Mouse (Mus musculus): ENCODE results near the gene Nudcd3.
"Not testable (repeated sequence)": the region's sequence is repeated elsewhere in the genome, so short reads cannot be mapped to it uniquely, and the experiment has no call there.

Gene Nudcd3

DNA sequence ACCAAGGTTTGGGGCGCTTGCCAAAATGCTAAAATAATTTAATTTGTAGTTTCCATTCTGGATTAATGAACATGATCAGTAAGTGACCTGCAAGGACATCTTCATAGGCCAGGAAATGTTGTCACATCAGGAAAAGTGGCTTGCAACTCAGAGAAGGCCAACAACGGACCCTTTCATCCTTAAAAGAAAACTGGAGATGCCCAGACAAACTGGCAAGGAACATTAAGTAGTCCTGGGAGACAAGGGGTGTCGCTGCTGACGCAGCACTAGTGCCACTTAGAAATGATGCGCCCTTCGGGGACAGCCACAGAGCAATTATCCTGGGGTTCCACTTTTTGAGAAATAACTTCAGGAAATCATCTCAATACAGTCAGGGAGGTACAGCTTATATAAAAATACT is 80.2 kb downstream of the Nudcd3 start:
- DNase-seq, result no peak

DNA sequence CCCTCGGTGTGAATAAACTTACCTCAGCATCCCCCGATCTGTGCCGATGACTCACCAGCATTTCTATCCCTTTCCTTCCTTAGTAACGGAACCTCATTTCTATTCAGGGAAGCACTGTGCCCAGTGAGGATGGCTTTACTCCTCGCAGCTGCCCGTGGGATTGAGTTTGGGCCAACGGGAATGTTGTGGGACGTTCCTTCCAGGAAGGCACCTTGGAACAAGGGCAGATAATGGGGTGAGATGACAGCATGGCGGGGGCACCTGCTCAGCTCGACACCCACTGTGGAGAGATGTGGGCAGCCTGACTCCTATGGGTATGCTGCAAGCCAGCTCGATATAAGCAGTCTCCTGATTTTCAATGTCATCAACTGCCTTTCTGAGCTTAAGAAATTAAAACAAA is 80.9 kb downstream of the Nudcd3 start:
- no peak for DNase-seq

DNA sequence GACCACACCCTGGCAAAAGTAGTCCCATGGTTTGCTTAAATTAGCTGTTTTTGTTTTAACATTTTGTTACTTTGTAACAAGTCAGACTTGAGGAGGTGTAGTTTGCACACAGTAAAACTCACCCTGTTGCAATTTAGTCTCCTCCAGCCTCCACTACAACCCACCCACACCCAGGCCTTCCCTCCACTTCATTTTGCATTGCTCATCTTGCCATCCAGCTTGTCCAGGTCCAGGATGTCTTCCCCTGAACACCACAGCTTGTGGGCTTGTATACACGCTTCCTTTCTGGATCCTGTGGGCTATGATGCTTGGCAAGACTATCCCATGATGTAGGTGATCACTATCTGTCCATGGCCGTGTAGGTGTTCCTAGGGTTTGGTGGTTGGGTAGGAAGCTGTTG is 82.3 kb downstream of the Nudcd3 start:
- no peak for DNase-seq

DNA sequence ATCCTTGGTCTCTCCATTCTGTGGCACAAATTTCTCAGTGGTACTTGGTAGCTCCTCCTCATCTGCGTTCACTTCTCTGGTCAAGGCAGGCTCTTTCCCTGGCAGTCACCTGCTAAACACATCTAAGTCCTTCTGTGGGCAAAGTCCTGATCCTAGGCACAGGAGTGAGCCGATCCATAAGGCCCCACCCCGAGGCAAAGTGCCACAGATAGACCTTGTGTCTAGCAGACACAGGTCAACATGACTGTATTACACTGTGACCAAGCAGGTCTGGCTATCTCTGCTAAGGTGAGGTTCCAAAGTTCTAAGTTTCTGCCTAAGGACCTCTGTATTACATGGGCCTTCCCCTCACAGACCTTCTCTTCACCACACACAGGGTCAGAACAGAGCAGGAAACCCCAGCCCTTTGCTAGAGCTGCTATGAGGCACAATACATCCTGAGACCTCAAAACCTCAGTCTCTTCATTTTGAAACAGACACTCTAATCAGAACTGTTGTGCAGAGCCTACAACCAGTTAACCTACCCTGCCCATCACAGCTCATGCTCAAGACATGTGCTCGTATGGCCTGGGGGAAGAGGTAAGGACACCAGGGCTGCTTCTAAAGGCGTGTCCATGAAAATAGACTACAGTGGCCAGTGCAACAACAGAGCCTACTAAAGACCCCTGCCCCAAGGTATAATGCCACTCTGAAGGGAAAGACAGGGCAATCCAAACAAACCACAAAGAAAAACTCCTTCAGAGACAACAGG is 88.3 kb downstream of the Nudcd3 start:
- no peak for DNase-seq

DNA sequence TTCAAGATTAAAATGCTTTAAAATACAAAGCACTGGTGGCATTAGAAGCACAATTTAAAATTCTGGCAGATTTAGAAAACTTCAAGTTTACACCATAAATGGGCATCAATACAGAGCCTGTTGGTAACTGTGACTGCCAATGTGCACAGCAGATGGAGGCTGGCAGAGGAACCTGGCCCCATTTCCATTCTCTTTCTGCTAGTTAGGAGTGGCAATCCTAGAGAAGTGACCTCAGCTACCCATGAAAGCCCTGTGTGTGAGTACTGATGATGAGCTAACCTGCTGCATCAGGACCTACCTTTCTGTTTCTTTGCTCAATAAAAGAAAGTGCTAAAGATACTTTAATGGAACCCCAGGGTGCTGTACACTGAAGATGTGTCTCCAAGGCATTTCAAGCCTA is 90.2 kb downstream of the Nudcd3 start:
- DNase-seq, result no peak

DNA sequence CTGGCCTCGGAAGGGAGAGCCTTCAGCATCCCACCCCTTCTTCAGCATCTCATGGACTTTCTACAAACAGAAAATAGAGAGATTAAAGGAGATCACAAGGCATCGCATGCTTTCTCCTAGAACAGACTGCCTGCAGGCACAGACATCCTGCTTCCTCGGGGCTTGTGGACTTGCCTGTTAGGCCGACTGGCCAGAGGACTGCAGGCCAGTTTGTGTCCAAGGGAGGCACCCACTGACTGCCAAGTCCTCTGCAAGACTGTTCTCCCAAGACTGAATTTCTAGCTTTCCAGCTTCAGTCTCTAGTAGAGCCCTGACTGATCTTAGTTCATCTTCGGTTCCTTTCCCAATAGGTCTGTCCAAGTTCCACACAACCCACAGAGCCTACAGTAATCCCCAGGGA is 91.9 kb downstream of the Nudcd3 start:
- DNase-seq, result no peak

DNA sequence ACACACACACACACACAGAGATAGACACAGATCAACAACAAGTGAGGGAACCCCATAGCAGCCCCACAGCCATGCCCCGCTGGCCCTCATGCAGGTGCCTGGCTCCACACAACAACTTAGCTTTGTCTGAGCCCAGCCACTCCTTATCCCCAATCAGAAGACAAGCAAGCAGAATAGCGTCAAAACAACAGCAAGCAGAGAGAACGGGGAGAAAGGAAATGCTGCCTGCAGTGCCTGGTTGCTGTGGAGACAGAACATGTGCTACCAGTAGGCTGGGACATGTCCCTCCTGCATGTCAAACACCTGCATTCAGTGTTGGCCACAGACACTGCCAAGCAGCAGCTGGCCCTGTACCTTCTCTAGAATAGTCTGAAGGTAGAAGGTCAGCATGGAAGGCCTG is 92.5 kb downstream of the Nudcd3 start:
- no peak for DNase-seq

DNA sequence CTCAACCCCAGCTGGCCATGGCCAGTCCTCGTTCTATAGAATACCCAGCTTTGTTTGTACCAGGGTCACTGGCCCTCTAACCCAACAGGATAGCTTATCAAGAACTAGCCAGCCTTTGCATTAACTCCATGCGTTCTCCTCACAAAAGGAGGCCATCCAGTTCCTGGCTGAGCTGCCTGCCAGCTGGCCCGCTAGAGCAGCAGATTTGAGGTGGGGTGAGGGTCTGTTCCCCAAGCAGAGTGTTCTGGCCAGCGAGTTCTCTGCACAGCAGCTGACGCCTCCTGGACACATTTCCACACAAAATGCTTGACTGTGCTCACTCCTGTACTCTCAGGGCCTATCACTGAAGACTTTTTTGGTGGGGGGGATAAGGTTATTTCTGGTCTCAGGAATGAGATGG is 95.5 kb downstream of the Nudcd3 start:
- DNase-seq, result no peak

DNA sequence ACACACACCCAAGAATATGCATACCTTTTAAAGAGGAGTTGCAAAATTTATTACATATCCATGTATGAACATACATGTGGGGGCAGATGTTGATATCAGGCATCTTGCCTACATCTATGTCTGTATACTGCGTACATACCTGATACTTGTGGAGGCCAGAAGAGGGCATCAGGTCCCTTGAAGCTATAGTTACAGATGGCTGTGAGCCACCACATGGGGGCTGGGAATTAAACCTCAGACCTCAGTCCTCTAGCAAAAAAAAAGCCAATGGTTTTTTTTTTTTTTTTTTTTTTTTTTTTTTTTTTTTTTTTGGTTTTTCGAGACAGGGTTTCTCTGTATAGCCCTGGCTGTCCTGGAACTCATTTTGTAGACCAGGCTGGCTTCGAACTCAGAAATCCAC is 103.6 kb downstream of the Nudcd3 start:
- DNase-seq, result not testable (repeated sequence)

DNA sequence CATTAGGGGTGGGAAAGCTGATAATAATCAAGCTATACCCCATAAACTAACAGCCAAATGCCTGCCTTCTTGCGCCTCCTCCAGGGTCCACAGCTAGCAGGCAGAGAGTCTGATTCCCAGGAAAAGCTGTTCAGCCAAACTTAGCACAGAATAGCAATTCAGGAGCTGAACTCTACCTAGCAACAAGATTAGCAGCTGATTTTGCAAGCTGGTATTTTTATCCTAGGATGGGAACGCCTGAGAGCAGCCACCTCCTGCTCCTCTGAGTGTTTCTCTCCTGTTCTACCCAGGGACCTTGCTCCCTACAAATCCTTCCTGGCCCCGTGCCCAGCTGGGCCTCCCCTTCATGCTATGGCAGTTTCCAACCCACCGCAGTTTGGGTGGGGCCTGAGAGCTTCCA is 113.2 kb downstream of the Nudcd3 start:
- DNase-seq, result no peak

DNA sequence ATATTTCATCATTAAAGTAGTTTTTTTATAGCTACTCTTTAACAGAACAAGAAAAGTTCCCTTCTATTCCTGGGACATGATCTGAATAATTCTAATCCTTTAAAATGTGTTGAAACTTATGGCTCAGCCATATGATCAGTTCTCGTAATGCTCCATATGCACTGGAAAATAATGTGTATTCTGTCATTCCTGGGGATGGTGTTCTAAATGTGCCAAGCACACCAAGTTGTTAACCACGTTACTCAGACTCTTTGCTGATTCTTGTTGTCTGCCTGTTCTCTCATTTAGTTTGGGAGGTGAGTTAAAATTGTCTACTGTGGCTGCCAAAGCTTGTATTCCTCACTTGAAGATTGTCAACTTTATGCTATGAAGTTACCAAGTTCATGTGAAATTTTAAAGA is 121.5 kb downstream of the Nudcd3 start:
- DNase-seq, result no peak

DNA sequence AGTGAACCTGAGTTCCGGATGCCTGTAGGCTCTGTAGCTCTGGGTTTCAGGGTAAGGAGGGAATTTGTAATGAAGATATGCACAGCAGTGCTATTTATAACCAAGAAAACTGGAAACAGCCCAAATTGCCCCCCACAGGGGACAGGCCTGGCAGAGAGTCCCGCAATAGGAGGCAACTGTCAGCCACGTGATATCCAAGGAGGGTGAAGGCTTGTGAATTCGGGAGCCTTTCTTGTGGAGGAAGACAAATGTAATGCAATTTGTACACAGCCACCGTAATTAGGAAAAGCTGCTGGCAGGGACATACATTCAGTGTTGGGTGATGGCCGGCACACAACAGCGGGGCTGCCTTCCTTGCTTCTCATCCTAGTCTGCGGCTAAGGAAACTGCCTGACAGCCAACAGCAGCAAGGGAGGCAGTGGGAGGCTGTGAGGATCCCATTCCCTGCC is 124.6 kb downstream of the Nudcd3 start:
- no peak for DNase-seq

DNA sequence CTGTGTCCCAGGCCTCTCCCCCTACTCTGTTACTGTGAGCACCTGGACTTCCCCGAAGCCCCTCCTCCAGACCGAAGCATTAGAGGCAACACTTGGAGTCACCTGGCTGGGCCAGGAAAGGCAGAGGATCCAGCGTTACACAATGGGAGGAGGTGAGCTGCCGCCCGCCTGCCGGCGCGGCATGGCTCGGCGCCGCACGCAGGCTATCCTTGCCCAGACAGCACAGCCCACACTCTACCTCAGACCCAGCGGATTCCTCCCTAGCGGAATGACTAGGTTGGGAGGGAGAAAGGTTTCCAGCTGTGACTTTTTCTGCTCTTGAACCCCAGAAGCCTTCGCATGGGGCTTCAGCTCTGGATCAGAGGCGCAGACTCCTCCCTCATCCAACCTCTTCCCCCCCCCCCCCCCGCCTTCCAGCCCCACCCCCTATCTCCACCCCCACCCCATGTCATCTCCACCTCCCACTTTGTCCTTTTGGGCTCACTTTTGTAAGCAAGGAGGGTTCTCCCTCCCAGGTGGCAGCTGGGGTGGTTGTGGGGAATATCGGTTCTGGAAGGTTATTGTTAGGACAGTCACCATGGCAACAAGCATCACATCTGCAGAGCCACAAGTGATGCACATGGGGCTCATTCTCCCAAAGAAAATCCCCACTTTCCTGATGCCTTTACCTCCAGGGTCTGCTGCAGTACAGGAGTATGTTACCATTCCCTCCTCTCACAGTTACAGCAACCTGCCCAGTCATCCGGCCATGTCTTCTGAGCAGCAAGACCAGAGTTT is 131.8 kb downstream of the Nudcd3 start:
- DNase-seq, result no peak

DNA sequence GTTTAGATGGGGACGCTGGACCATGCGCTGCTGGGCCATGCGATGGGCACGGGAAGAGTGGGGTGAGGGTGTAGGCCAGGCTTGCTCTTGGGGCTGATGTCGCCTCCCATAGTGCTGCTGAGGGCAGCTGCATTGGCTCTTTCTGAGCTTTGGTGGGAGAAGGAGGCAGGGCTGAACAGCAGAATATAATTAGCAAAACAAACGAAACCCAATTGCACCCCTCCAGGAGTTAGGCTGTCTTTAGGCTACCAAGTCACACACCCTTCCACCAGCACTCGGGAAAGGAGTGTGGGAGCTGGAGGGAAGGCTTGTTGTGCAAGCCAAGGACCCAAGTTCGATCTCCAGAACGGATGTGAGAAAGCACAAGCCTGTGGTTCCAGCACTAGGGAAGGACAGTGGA is 133.1 kb downstream of the Nudcd3 start:
- DNase-seq, result no peak

DNA sequence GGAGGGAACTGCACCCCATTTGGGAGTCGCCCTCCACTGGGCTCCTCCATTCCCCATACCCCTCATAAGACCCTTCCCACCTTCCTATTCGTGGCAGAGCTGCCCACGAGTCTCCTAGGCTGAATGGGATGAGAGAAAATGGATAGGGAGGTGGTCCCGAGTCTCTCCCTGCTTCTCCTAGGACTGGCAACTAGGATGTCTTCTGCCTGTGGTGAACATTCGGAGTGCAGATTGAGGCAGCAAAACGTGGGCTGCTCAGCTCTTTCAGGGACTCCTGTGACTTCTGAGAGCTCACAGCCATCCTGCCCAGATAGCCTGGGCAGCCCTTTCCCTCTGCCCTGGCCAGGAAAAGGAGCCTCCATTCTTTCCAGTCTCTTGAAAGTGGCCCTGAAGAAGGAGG is 134.0 kb downstream of the Nudcd3 start, which contains the start of gene Camk2b:
Gene Camk2b (minus strand): TSS at position 187 of the 400 bp plus-strand sequence.
- no peak for DNase-seq

DNA sequence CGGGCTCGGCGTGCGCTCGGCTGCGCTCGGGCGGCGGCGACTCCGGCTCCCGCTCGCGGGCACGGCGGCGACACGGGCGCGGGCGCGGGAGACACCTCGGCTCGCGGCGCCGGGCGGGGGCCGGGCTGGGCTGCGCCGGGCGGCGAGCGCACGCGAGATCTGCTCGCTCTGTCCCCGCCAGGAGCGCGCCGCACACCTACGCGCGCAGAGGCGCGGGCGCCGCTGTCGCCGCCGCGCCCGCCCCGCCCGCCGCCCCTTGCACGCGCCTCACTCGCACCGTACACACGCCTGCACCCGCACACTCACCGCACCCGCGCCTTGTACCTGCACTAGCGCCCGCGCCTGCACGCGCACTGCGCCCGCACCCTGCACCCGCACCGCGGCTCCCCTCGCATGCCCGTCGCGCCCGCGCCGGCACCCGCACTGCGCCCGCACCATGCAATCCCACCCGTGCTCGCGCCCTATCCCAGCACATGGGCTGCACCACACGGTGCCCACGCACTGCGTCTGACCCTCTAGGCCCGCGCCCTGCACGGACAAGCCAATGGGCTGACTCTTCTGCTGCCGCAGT is 134.6 kb downstream of the Nudcd3 start:
- no peak for DNase-seq

DNA sequence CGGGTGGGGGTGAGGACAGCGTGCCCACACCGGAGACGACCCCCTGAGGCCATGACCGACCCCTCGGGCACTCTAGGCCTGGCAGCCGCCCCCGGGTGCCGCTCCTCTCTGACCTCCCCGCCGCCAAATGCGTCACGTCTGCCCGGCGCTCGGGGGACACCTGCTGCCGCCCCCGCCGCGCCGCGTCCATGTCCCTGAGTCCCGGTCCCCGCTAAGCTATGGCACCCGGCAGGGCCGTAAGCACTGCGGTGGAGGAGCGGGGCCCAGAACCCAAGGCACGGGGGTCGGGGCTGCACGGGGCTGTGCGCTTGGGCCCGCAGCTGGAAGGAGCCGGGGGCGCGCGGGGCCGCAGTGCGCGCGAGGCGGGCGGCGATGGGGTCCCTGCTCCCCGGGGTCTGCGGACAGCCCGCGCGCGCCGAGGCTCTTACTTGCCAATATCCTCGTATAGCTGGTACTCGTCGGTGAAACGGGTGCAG is 135.1 kb downstream of the Nudcd3 start:
- DNase-seq, result no peak

DNA sequence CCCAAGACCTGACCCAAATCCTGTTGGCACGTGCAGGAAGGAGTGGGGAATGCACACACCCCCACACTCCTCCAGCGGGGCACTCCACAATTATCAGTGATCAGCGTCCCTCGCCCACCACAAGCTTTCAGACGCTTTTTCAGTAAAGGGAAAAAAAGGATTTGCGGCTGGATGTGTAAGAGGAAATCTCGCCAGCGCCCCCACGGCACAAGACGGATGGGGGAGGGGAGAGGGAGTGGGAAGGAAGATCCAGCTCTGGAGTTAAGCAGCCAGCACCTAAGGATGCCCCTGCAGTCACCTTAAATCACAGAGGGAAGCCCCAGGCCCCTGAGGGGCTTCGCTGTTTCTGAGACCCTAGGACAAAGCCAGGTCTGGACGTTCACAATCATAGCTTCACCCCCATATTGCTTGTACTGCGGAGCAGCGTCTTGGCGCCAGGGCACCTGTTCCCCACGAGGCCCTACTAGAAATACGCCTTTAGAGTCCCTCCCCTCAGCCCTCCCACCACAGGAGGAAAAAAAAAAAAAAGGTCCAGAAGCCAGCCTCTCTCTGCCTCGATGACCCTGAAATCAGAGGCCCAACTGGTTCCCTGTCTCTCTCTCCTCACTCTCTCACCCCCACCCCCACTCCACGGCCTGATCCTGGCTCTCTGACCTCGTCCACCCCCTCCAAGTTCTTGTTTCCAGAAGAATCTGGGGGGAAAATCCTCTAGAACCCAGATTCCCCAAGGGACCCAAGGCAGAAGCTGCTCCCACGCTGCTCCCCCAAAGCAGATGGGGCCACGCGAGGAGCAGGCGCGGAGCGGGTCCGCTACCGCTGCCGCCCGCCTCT is 135.8 kb downstream of the Nudcd3 start:
- DNase-seq, result no peak

DNA sequence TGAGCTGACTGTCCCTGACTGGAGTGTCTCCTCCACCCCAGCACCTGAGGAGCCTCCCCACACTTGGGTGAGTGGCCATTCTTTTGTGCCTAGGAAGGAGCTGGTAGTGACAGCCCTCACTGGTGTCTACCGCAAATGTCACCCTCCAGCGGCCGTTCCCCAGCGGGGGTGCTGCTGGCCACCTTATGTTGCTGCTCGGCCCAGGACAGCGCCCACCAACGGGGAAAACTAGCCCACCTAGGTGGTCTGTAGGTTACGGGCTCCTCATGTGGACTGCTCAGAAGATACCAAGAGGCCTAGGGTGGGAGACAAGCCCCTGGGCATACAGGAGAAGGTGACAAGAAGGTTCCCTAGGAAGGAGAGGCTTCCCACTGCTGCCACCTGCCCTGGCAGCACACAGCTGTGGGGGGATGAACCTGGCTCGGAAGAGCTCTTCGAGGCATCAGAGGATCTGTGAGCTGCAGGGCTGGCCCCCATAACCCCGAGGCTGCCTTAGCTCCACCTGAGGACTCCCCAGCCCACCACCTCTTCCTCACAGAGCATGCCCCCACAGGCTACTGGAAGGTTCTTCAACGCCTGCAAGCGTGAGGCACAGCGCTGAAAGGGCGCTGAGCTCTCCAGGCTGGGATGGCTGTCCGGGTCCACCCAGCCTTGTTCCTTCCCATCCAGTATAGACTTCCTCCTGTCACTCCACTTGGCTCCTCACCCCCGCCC is 136.6 kb downstream of the Nudcd3 start:
- no peak for DNase-seq

DNA sequence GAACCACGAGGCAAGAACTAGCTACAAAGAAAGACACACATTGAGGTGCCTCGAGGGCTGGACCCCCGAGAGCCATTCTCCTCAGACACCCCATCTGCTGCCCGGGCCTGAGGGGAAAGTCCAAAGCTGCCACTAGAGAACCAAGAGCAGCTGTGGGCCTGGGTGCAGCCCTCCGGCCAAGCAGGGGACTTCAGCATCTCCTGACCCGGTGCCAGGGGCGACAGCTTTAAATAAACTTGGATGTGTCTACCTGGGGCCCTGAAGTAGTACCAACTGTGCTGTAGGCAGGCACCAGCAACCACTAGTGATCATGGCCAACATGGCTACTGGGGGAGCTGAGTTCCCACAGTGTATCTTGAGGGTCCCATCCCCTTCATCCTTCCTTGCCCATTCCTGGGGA is 137.2 kb downstream of the Nudcd3 start:
- DNase-seq, result no peak

DNA sequence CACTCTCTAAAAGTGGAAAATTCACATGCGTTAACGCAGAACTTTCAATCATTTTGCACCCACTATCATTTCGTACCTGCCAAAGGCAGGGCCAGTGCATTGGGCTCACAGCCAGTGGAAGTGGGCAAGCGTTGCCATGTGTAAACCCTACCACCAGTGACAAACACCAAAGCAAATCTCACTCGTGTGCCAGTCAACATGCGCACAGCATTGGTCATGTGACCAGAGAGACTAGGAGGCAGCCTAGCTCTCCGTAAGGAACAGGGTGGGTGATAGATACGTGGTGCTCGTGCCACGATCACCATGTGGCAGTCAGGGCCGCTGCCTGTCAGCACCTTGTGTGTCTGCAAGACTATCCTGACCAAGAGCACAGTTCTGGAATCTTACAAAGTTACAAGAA is 137.9 kb downstream of the Nudcd3 start:
- no peak for DNase-seq

DNA sequence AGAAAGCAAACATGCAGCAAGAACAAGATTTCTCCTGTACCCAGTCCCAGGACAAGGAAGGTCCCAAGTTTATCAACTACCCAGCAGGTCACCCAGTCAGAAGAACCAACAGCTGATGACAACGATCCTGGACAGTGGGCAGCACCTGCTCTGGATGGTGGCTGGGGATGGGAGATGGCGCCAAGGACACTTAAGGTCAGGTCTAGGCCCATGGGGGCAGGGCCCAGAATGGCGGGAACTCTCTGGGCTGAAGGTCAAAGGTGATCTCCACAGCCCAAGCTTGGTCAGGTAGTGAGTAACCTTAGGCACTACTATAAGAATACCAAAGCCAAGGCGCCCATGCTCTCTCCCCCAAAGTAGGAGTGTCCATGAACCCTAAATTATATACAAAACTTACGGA is 138.3 kb downstream of the Nudcd3 start:
- no peak for DNase-seq

Data from B cell, adult 2 months (primary cell).